Mouse (Mus musculus) MEL-GATA-1-ER (cell line): Measurements from ENCODE around the gene Alg12.
"Not testable (repeated sequence)": the region's sequence is repeated elsewhere in the genome, so short reads cannot be mapped to it uniquely, and the experiment has no call there.

Experiments
- DNase-seq: peaks from one replicate; pipeline ENCODE4 v3.0.0-alpha.2; 2012; ENCODE audit warnings: low read depth; ENCODE audit errors: extremely low read depth

Gene Alg12

GRCm38 (mm10) chr15:88832536-88832935 is 13.4 kb upstream of the Alg12 start:
- no peak for DNase-seq

GRCm38 (mm10) chr15:88831482-88831881 is 12.4 kb upstream of the Alg12 start:
- no peak for DNase-seq

- DNase-seq = no peak
Observed at GRCm38 (mm10) chr15:88830696-88831095, 11.6 kb upstream of the Alg12 start.

GRCm38 (mm10) chr15:88829791-88830440 is 10.8 kb upstream of the Alg12 start:
- DNase-seq = no peak

GRCm38 (mm10) chr15:88828800-88829705 is 9.9 kb upstream of the Alg12 start:
- DNase-seq = peak; percentile 54

- DNase-seq = peak; percentile 39
Observed at GRCm38 (mm10) chr15:88827991-88828799, 9.1 kb upstream of the Alg12 start.

GRCm38 (mm10) chr15:88827466-88827865 is 8.3 kb upstream of the Alg12 start:
- no peak for DNase-seq

- no peak for DNase-seq
Observed at GRCm38 (mm10) chr15:88823376-88823775, 4.3 kb upstream of the Alg12 start.

GRCm38 (mm10) chr15:88822513-88822912 is 3.4 kb upstream of the Alg12 start:
- no peak for DNase-seq

GRCm38 (mm10) chr15:88821403-88821802 is 2.3 kb upstream of the Alg12 start:
- no peak for DNase-seq

GRCm38 (mm10) chr15:88819906-88820303 is 787 bp upstream of the Alg12 start:
- no peak for DNase-seq

- DNase-seq = no peak
Observed at GRCm38 (mm10) chr15:88815196-88815700, 3.9 kb downstream of the Alg12 start.

- peak; percentile 21 for DNase-seq
Observed at GRCm38 (mm10) chr15:88814411-88815047, 4.6 kb downstream of the Alg12 start.

- DNase-seq = not testable (repeated sequence)
Observed at GRCm38 (mm10) chr15:88813873-88814272, 5.2 kb downstream of the Alg12 start.

- no peak for DNase-seq
Observed at GRCm38 (mm10) chr15:88813262-88813661, 5.9 kb downstream of the Alg12 start.

GRCm38 (mm10) chr15:88810369-88810768 is 8.7 kb downstream of the Alg12 start:
- DNase-seq = no peak

- DNase-seq = no peak
Observed at GRCm38 (mm10) chr15:88808121-88808520, 11.0 kb downstream of the Alg12 start.

- DNase-seq = peak; percentile 44
Observed at GRCm38 (mm10) chr15:88802348-88802747, 16.8 kb downstream of the Alg12 start.

GRCm38 (mm10) chr15:88801903-88802302 is 17.2 kb downstream of the Alg12 start:
- DNase-seq = peak; percentile 29

- DNase-seq = no peak
Observed at GRCm38 (mm10) chr15:88800921-88801354, 18.2 kb downstream of the Alg12 start.

GRCm38 (mm10) chr15:88799950-88800371 is 19.2 kb downstream of the Alg12 start:
- DNase-seq = no peak
